Mouse (Mus musculus): Measurements from ENCODE around the gene Lrrc8e. TPM values are rescaled to one million over a fixed set of nuclear protein-coding genes. Genes with fewer than 3 reads are reported as not detected.

The Lrrc8e gene
- polyA plus RNA-seq, 1 experiment from 2014 or later, result 0.05 TPM

DNA sequence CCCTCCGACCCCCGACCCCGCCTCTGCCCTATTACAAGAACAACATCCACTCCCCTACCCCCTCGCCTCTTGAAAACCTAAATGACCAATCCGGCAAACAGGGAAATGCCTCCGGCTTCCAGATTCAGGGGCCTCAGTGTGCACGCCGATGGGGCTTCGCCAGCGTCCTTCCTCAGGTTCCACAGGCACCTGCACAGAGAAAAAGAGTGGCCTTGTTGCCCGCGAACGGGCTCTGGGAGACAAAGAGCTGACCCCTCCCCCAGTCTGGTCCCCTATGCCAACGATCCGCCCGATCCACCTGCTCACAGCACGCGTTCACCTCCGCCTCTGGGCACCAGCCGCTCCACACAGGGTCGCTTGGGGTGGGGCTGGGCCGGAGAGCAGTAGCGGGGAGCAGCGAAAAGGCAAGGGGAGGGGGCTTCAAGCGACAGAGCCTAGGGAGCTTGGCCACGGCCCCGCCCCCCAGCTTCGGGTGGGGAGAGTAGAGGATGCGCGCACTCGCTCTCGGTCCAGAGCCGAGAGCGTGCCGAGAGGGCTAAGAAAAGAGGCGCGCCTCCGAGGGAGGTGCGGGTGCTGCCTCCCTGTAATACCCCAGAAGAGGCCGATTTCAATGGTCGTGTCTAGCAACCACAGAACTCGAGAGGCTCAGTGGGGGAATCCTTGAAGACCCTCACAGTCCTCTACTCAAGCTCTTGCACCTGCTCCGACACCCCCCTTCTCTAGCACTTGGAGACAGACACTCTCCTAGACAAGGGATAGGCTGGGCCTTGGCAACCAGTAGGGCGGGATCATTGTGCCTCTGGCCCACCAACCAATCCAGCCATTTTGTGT lies 9.6 kb upstream of the Lrrc8e start, which contains the start of gene Prr36:
Prr36 (minus strand) TSS at position 669 of the 831 bp plus-strand sequence.
- H3K4me1 ChIP-seq (replicated peaks; ENCODE audit: control insufficient read depth, insufficient read depth, low read length), result peaks cover 35% of the 10 kb centered on the region
- H3K9ac ChIP-seq (replicated peaks; ENCODE audit: low read depth, low read length), result peak within 1 kb of the TSS; percentile 92
- peak within 1 kb of the TSS; percentile 95 for H3K27ac ChIP-seq (ENCODE audit: low read length)
- H3K27me3 ChIP-seq (replicated peaks; ENCODE audit: control insufficient read depth, insufficient read depth, low read length), result no peaks in the 10 kb centered on the region
- H3K4me3 ChIP-seq (replicated peaks; ENCODE audit: low read length), result peak within 1 kb of the TSS; percentile 83
- no peaks in the 10 kb centered on the region for H3K9me3 ChIP-seq (ENCODE audit: control insufficient read depth, low read length)
- peaks cover 3% of the 10 kb centered on the region; the same call in 1 of the 2 replicates for H3K36me3 ChIP-seq (ENCODE audit: control insufficient read depth, insufficient read depth)
- under 1% methylated on average over 44 of the region's 44 CpGs for WGBS
- H3K4me2 ChIP-seq (ENCODE audit: low read length), result peak within 1 kb of the TSS; percentile 96
- ATAC-seq, result peak; percentile 88

DNA sequence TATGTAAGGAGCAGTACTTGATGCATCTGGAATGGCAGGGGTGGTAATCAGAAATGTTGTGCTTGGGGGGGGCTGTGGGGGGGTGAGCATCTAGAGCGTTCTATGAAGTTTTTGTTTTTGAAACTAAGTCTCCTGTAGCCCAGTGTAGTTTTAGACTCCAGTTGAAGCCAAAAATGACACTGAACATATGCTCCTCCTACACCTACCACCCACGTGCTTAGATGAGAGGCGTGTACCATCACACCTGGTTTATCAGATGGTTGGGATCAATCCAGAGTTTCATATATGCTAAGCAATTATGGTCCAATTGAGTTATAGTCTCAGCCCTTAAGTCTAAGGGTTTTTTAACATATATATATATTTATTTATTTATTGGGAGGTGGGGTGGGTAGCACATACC lies 7.0 kb upstream of the Lrrc8e start:
- Histone ChIP-seq H3K27me3 (replicated peaks; ENCODE audit: control insufficient read depth, insufficient read depth, low read length) (no peaks in the 10 kb centered on the region), H3K4me1 (replicated peaks; ENCODE audit: control insufficient read depth, insufficient read depth, low read length) (peaks cover 14% of the 10 kb centered on the region), H3K9me3 (ENCODE audit: control insufficient read depth, low read length) (no peaks in the 10 kb centered on the region), H3K4me3 (replicated peaks; ENCODE audit: low read length) (no peak overlapping the region), H3K9ac (replicated peaks; ENCODE audit: low read depth, low read length) (no peak overlapping the region), H3K4me2 (ENCODE audit: low read length) (no peak overlapping the region), H3K27ac (ENCODE audit: low read length) (no peak overlapping the region), H3K36me3 (ENCODE audit: control insufficient read depth, insufficient read depth) (peaks cover 3% of the 10 kb centered on the region; the same call in 1 of the 2 replicates)
- 89% methylated on average over 3 of the region's 3 CpGs for WGBS
- no peak for ATAC-seq

DNA sequence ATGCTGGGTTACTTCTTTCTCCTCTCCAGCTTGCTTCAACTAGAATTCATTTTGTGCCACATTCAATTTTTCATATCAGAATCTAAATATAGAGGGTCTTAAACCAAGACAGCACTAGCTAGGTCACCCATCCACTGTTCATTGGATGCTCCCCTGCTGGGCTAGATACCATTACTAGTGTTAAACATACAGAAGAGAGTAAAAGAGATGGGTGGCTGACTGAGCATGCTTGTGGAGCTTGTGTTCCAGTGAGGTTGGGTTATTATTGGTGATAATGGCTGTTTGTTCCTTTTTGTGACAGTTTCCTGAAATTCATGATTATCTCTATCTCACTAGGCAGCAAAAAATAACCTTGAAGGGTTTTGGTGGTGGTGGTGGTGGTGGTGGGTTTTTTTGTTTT lies 4.6 kb upstream of the Lrrc8e start:
- Histone ChIP-seq H3K36me3 (ENCODE audit: control insufficient read depth, insufficient read depth) (no peaks in the 10 kb centered on the region), H3K9ac (replicated peaks; ENCODE audit: low read depth, low read length) (no peak overlapping the region), H3K9me3 (ENCODE audit: control insufficient read depth, low read length) (no peaks in the 10 kb centered on the region), H3K27ac (ENCODE audit: low read length) (no peak overlapping the region), H3K4me2 (ENCODE audit: low read length) (no peak overlapping the region), H3K27me3 (replicated peaks; ENCODE audit: control insufficient read depth, insufficient read depth, low read length) (0 out of 2 replicates have a peak, but pooled peaks cover 2% of the 10 kb centered on the region), H3K4me1 (replicated peaks; ENCODE audit: control insufficient read depth, insufficient read depth, low read length) (peaks cover 3% of the 10 kb centered on the region; the same call in 1 of the 2 replicates), H3K4me3 (replicated peaks; ENCODE audit: low read length) (no peak overlapping the region)
- ATAC-seq, result no peak

- 30% methylated on average over 4 of the region's 4 CpGs for WGBS
- Histone ChIP-seq H3K4me1 (replicated peaks; ENCODE audit: control insufficient read depth, insufficient read depth, low read length) (peaks cover 3% of the 10 kb centered on the region; the same call in 1 of the 2 replicates), H3K4me3 (replicated peaks; ENCODE audit: low read length) (no peak overlapping the region), H3K9me3 (ENCODE audit: control insufficient read depth, low read length) (no peaks in the 10 kb centered on the region), H3K27me3 (replicated peaks; ENCODE audit: control insufficient read depth, insufficient read depth, low read length) (0 out of 2 replicates have a peak, but pooled peaks cover 2% of the 10 kb centered on the region), H3K4me2 (ENCODE audit: low read length) (no peak overlapping the region), H3K27ac (ENCODE audit: low read length) (no peak overlapping the region), H3K36me3 (ENCODE audit: control insufficient read depth, insufficient read depth) (no peaks in the 10 kb centered on the region), H3K9ac (replicated peaks; ENCODE audit: low read depth, low read length) (no peak overlapping the region)
- ATAC-seq, result no peak
These were observed 304 bp upstream of the Lrrc8e start for GRCm38 (mm10) chr8:4226323-4226722.

DNA sequence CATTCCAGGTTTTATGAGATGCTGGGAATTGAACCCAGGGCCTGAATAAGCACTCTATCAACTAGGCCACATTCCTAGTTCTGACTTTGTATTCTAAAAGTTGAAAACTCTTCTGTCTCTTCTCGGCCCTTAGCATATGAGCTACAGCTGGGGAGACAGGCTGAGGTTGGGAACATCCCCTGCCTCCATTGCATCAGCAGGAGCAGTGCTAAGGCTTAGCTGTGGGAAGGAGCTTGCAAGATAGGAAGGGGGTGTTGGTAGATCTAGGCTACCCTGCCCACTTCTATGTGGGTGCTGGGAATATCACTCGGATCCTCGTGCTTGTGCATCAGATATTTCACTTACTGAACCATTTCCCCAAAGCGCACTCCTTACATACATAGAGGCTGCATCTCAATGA lies 1.3 kb downstream of the Lrrc8e start:
- no peak overlapping the region for H3K27ac ChIP-seq (ENCODE audit: low read length)
- H3K4me3 ChIP-seq (replicated peaks; ENCODE audit: low read length), result no peak overlapping the region
- no peak overlapping the region for H3K9ac ChIP-seq (replicated peaks; ENCODE audit: low read depth, low read length)
- H3K4me2 ChIP-seq (ENCODE audit: low read length), result no peak overlapping the region
- H3K9me3 ChIP-seq (ENCODE audit: control insufficient read depth, low read length), result no peaks in the 10 kb centered on the region
- WGBS, result 93% methylated on average over 4 of the region's 4 CpGs
- H3K4me1 ChIP-seq (replicated peaks; ENCODE audit: control insufficient read depth, insufficient read depth, low read length), result peaks cover 3% of the 10 kb centered on the region; the same call in 1 of the 2 replicates
- no peaks in the 10 kb centered on the region for H3K36me3 ChIP-seq (ENCODE audit: control insufficient read depth, insufficient read depth)
- ATAC-seq, result no peak
- 0 out of 2 replicates have a peak, but pooled peaks cover 2% of the 10 kb centered on the region for H3K27me3 ChIP-seq (replicated peaks; ENCODE audit: control insufficient read depth, insufficient read depth, low read length)

DNA sequence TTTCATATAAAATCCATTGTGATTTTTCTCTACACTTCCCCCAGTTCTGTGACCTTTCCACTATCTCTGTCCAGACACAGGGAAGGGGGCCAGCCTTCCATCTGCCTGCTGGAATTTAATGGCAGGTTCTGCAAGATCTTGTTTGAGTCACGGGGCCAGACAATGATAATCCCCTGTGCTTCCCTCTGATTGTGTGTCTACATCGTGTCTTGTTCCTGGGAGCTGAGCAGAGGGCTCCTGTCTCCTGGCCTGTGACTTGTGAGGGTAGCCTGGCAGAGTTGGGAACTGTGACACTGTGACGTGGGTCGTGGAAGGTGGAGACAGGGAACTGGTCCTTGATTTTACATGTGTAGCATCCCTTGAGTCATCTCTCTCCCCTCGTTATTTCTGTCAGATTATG lies 3.2 kb downstream of the Lrrc8e start:
- Histone ChIP-seq H3K4me1 (replicated peaks; ENCODE audit: control insufficient read depth, insufficient read depth, low read length) (peaks cover 3% of the 10 kb centered on the region; the same call in 1 of the 2 replicates), H3K4me2 (ENCODE audit: low read length) (no peak overlapping the region), H3K27ac (ENCODE audit: low read length) (no peak overlapping the region), H3K9ac (replicated peaks; ENCODE audit: low read depth, low read length) (no peak overlapping the region), H3K9me3 (ENCODE audit: control insufficient read depth, low read length) (no peaks in the 10 kb centered on the region), H3K36me3 (ENCODE audit: control insufficient read depth, insufficient read depth) (no peaks in the 10 kb centered on the region), H3K4me3 (replicated peaks; ENCODE audit: low read length) (no peak overlapping the region), H3K27me3 (replicated peaks; ENCODE audit: control insufficient read depth, insufficient read depth, low read length) (0 out of 2 replicates have a peak, but pooled peaks cover 2% of the 10 kb centered on the region)
- no peak for ATAC-seq
- 71% methylated on average over 5 of the region's 5 CpGs for WGBS

DNA sequence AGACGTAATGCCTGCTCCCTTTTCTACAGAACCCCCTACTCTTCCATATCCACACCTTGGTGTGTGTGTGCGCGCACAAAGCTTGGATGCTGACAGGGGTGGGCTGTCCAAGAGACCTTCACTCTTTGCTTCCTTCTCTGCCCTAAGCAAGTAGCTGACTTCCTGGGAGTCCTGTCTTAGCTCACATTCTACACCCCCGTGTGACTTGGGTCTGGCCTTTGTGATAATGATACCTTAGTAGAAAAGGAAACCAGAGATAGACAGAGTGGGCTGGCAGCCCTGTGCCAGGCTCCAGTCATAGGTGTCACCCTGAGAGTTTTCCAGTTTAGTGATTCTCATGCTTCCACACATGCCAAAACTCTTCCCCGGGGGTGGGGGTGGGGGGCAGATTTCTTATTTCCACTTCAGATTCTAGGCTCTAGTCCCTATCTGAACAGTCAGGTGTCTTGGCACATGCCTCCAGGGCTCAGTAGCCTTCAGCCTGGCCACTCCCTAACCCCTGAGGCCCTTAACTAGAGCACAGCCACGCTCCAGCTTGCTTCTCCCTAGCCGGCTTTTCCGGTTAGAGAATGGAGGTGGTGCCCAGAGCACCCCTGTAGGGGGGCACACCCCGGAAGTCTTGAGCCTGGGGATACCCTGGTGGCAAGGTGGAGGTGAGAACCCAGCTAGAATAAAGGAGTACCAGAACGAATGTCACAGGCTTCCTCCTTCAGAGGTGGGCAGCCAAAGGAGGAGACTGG lies 4.2 kb downstream of the Lrrc8e start:
- Histone ChIP-seq H3K4me3 (replicated peaks; ENCODE audit: low read length) (no peak overlapping the region), H3K36me3 (ENCODE audit: control insufficient read depth, insufficient read depth) (no peaks in the 10 kb centered on the region), H3K27me3 (replicated peaks; ENCODE audit: control insufficient read depth, insufficient read depth, low read length) (no peaks in the 10 kb centered on the region), H3K4me1 (replicated peaks; ENCODE audit: control insufficient read depth, insufficient read depth, low read length) (peaks cover 3% of the 10 kb centered on the region; the same call in 1 of the 2 replicates), H3K9me3 (ENCODE audit: control insufficient read depth, low read length) (no peaks in the 10 kb centered on the region), H3K4me2 (ENCODE audit: low read length) (no peak overlapping the region), H3K9ac (replicated peaks; ENCODE audit: low read depth, low read length) (no peak overlapping the region), H3K27ac (ENCODE audit: low read length) (no peak overlapping the region)
- no peak for ATAC-seq
- 70% methylated on average over 10 of the region's 10 CpGs for WGBS

- no peaks in the 10 kb centered on the region for H3K27me3 ChIP-seq (replicated peaks; ENCODE audit: control insufficient read depth, insufficient read depth, low read length)
- H3K4me3 ChIP-seq (replicated peaks; ENCODE audit: low read length), result peak overlapping the region; percentile 77
- 21% methylated on average over 15 of the region's 15 CpGs for WGBS
- peaks cover 26% of the 10 kb centered on the region for H3K4me1 ChIP-seq (replicated peaks; ENCODE audit: control insufficient read depth, insufficient read depth, low read length)
- peak overlapping the region; percentile 88 for H3K27ac ChIP-seq (ENCODE audit: low read length)
- H3K4me2 ChIP-seq (ENCODE audit: low read length), result peak overlapping the region; percentile 69
- peak; percentile 1; the same call in 1 of the 2 replicates for ATAC-seq
- no peaks in the 10 kb centered on the region for H3K36me3 ChIP-seq (ENCODE audit: control insufficient read depth, insufficient read depth)
- no peaks in the 10 kb centered on the region for H3K9me3 ChIP-seq (ENCODE audit: control insufficient read depth, low read length)
- peak overlapping the region; percentile 68 for H3K9ac ChIP-seq (replicated peaks; ENCODE audit: low read depth, low read length)
These were observed 11.3 kb downstream of the Lrrc8e start for GRCm38 (mm10) chr8:4237814-4238433.
